Mouse (Mus musculus) left cerebral cortex, postnatal 14 days (tissue): ENCODE data around the gene Ptgr2. TPM values are rescaled to one million over a fixed set of nuclear protein-coding genes. Genes with fewer than 3 reads are reported as not detected.
"Not testable (repeated sequence)": the region's sequence is repeated elsewhere in the genome, so short reads cannot be mapped to it uniquely, and the experiment has no call there.

Experiments used
- DNase-seq, 2 experiments: peaks; one replicate each; pipeline ENCODE4 v3.0.0; 2021 to 2022; ENCODE audit warnings: low spot score in 2 of 2, mixed read lengths in 1 of 2
- intact Hi-C: fragments of 180-260 bp; cut with DNase I; formaldehyde crosslinking; loops from one replicate; pipeline ENCODE4 v1.15.1; 2025
- long read RNA-seq, 2 experiments: library from polyadenylated mRNA; stranded (forward); transcript quantifications; one replicate each; pipeline ENCODE4 v2.0.0; 2021
- total RNA-seq, 2 experiments: library from RNA; stranded (reverse); gene quantifications; 2 replicates each; pipeline ENCODE4 v1.2.3; 2021

Ptgr2 gene
- 10 to 100 TPM; 32.3 to 35.2 TPM for total RNA-seq
- long read RNA-seq, experiment 1, transcript Ptgr2-201 (10 exons, 3,168 nt), result major isoform, 59 of 69 reads
- long read RNA-seq, experiment 1, partial matches to known transcripts, result 4 of 69 reads
- long read RNA-seq, experiment 1, other reads (novel, unspliced or antisense), result 3 of 69 reads
- long read RNA-seq, experiment 2, transcript Ptgr2-201 (10 exons, 3,168 nt), result major isoform, 50 of 60 reads
- long read RNA-seq, experiment 2, partial matches to known transcripts, result 1 of 60 reads
- long read RNA-seq, experiment 2, other reads (novel, unspliced or antisense), result 8 of 60 reads

GRCm38 (mm10) chr12:84284885-84285592 is at the start of gene Ptgr2:
Gene Ptgr2 (plus strand): TSS chr12:84285232.
- intact Hi-C loops, result no loop called here
- peak; percentile 87 to 96 for DNase-seq

- intact Hi-C loops, result no loop called here
Observed at GRCm38 (mm10) chr12:84235577-84235976, 49.5 kb upstream of the Ptgr2 start.

GRCm38 (mm10) chr12:84235981-84236752 is 48.9 kb upstream of the Ptgr2 start:
- intact Hi-C loops, result no loop called here

More at GRCm38 (mm10) chr12:84235577-84235976, 49.5 kb upstream of the Ptgr2 start:
- DNase-seq, result no peak

GRCm38 (mm10) chr12:84237036-84237435 is 48.0 kb upstream of the Ptgr2 start:
- DNase-seq, intact Hi-C loops: not testable (repeated sequence)

More at GRCm38 (mm10) chr12:84235981-84236752, 48.9 kb upstream of the Ptgr2 start:
- DNase-seq, result no peak

- DNase-seq, result no peak
- intact Hi-C loops, result no loop called here
Observed at GRCm38 (mm10) chr12:84243076-84243770, 41.8 kb upstream of the Ptgr2 start.

- intact Hi-C loops, result no loop called here
- no peak for DNase-seq
Observed at GRCm38 (mm10) chr12:84245683-84246082, 39.3 kb upstream of the Ptgr2 start.

GRCm38 (mm10) chr12:84249217-84249616 is 35.8 kb upstream of the Ptgr2 start:
- intact Hi-C loops, result loop anchor here (2.0 kb wide), 1 partner anchor 88 kb away; no protein-coding TSS in a partner anchor
- DNase-seq, result peak; percentile 57 to 63

- DNase-seq, result no peak
- intact Hi-C loops, result no loop called here
Observed at GRCm38 (mm10) chr12:84252811-84253210, 32.2 kb upstream of the Ptgr2 start.

GRCm38 (mm10) chr12:84254886-84255285 is 30.1 kb upstream of the Ptgr2 start:
- DNase-seq, result no peak
- intact Hi-C loops, result no loop called here

- no peak for DNase-seq
- intact Hi-C loops, result no loop called here
Observed at GRCm38 (mm10) chr12:84260363-84260762, 24.7 kb upstream of the Ptgr2 start.

- no peak for DNase-seq
- intact Hi-C loops, result no loop called here
Observed at GRCm38 (mm10) chr12:84267264-84267663, 17.8 kb upstream of the Ptgr2 start.

GRCm38 (mm10) chr12:84273366-84273765 is 11.7 kb upstream of the Ptgr2 start:
- intact Hi-C loops, result no loop called here
- no peak for DNase-seq

- no peak for DNase-seq
- intact Hi-C loops, result no loop called here
Observed at GRCm38 (mm10) chr12:84275288-84275687, 9.7 kb upstream of the Ptgr2 start.

GRCm38 (mm10) chr12:84276288-84276687 is 8.7 kb upstream of the Ptgr2 start:
- intact Hi-C loops, result no loop called here
- DNase-seq, result no peak

- intact Hi-C loops, result no loop called here
- DNase-seq, result no peak
Observed at GRCm38 (mm10) chr12:84276799-84277198, 8.2 kb upstream of the Ptgr2 start.

GRCm38 (mm10) chr12:84277832-84278231 is 7.2 kb upstream of the Ptgr2 start:
- no peak for DNase-seq
- intact Hi-C loops, result no loop called here

- peak; percentile 9 to 18 for DNase-seq
- intact Hi-C loops, result no loop called here
Observed at GRCm38 (mm10) chr12:84278901-84279300, 6.1 kb upstream of the Ptgr2 start.

- no peak for DNase-seq
- intact Hi-C loops, result no loop called here
Observed at GRCm38 (mm10) chr12:84284391-84284790, 641 bp upstream of the Ptgr2 start.

- no peak for DNase-seq
- intact Hi-C loops, result no loop called here
Observed at GRCm38 (mm10) chr12:84285593-84285968, 549 bp downstream of the Ptgr2 start.

- intact Hi-C loops, result no loop called here
- DNase-seq, result peak; percentile 20 to 26
Observed at GRCm38 (mm10) chr12:84288461-84288860, 3.4 kb downstream of the Ptgr2 start.
